Mouse (Mus musculus) MEL (cell line): ENCODE measurements around the gene Ptprn2.

ENCODE experiments used
- CTCF ChIP-seq, 3 experiments: IDR thresholded peaks in 2 of 3; conservative IDR thresholded peaks in 1 of 3; 2 replicates each; pipeline ENCODE4 v1.5.1; 2011 to 2012; ENCODE audit warnings: low read length in 3 of 3, low read depth in 2 of 3, mild to moderate bottlenecking in 2 of 3, improper control_type of control experiment in 1 of 3, inconsistent platforms in 1 of 3, mixed read lengths in 1 of 3, moderate library complexity in 1 of 3; ENCODE audit not compliant: control insufficient read depth in 1 of 3, insufficient read depth in 1 of 3, poor library complexity in 1 of 3, severe bottlenecking in 1 of 3
- ELF1 ChIP-seq: IDR thresholded peaks from 2 replicates; pipeline ENCODE4 v1.6.1; 2014; ENCODE audit warnings: low read depth, mild to moderate bottlenecking, inconsistent platforms, low read length, improper control_type of control experiment, moderate library complexity
- EP300 ChIP-seq, 2 experiments: IDR thresholded peaks; 2 replicates each; pipeline ENCODE4 v1.6.1; 2011; ENCODE audit warnings: improper control_type of control experiment in 2 of 2, low read length in 2 of 2, low read depth in 1 of 2, mild to moderate bottlenecking in 1 of 2
- HCFC1 ChIP-seq: IDR thresholded peaks from 2 replicates; pipeline ENCODE4 v1.6.1; 2012; ENCODE audit warnings: low read depth, mild to moderate bottlenecking, inconsistent platforms, low read length, improper control_type of control experiment, moderate library complexity
- JUND ChIP-seq: IDR thresholded peaks from 2 replicates; pipeline ENCODE4 v1.6.1; 2011; ENCODE audit warnings: low read depth, mild to moderate bottlenecking, improper control_type of control experiment, low read length
- ZKSCAN1 ChIP-seq: IDR thresholded peaks from 2 replicates; pipeline ENCODE4 v1.6.1; 2012; ENCODE audit warnings: low read depth, mild to moderate bottlenecking, inconsistent platforms, low read length, improper control_type of control experiment, moderate library complexity

DNA sequence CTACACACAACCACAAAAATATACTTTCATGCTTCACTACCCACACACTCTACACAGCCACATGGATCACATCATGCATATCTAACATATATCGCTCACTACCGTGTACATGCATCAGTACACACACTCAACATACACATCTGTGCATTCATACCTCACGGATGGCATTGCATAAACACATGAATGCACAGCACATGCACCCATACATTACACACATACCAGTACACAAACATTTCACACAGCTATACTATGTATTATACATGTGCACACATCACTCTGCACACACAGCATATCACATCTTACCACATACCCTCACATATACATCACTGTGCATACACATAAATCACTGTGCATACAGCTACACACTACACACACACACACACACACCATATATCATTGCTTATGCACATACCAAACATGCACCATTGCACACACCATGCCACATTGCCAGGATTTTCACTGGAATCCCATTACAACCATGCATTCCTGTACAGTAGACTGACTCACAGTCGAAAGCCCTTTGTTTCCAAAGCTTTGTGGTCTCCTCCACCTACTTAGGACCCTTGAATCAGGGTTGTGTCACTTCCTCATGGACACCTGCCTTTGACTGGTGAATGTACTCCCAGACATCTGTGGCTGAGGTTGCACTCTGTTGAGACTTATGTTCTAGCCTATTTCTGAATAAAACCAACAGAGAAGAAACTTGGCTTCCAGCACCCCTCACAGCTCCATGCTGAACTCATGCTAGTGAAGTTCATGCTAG lies 607.0 kb downstream of the Ptprn2 start:
- no peak for TF ChIP-seq JUND
- no peak for TF ChIP-seq CTCF (IDR thresholded peaks at IDR 0.05 in 2 of 3, conservative IDR thresholded peaks at IDR 0.05 in 1 of 3; ENCODE audit: control insufficient read depth in 1 of 3, insufficient read depth in 1 of 3, low read depth in 2 of 3, low read length in 3 of 3, poor library complexity in 1 of 3, severe bottlenecking in 1 of 3)
- no peak for TF ChIP-seq HCFC1
- TF ChIP-seq ELF1, result no peak
- TF ChIP-seq ZKSCAN1, result no peak
- no peak for TF ChIP-seq EP300 (IDR thresholded peaks at IDR 0.05; ENCODE audit: low read depth in 1 of 2, low read length in 2 of 2)
